Mouse (Mus musculus) intestine, embryonic 15.5 days (tissue): ENCODE data around the gene Cdh5. TPM values are rescaled to one million over a fixed set of nuclear protein-coding genes. Genes with fewer than 3 reads are reported as not detected.
A peak's percentile ranks its signal among the peaks of the same experiment; 100 is the strongest.

ENCODE experiments used
- ATAC-seq: fragments of 200-750 bp; cut with Nextera tagmentation; 2 replicates; pipeline ENCODE4 v1.8.0; 2017; ENCODE audit warnings: moderate TSS enrichment, moderate library complexity
- H3K27ac ChIP-seq: fragments of 300-500 bp; sonication (generic); 2 replicates; pipeline ENCODE4 v1.5.1; 2015; ENCODE audit warnings: mild to moderate bottlenecking, inconsistent platforms
- H3K27me3 ChIP-seq: fragments of 300-500 bp; sonication (generic); replicated peaks from 2 replicates; pipeline ENCODE4 v1.6.1; 2015; ENCODE audit warnings: inconsistent platforms
- H3K36me3 ChIP-seq: fragments of 300-500 bp; sonication (generic); 2 replicates; pipeline ENCODE4 v1.6.1; 2015; ENCODE audit warnings: inconsistent platforms
- H3K4me1 ChIP-seq: fragments of 300-500 bp; sonication (generic); replicated peaks from 2 replicates; pipeline ENCODE4 v1.6.1; 2015; ENCODE audit warnings: inconsistent platforms
- H3K4me2 ChIP-seq: fragments of 300-500 bp; sonication (generic); replicated peaks from 2 replicates; pipeline ENCODE4 v1.6.1; 2015; ENCODE audit warnings: mild to moderate bottlenecking, inconsistent platforms
- H3K4me3 ChIP-seq: fragments of 300-500 bp; sonication (generic); replicated peaks from 2 replicates; pipeline ENCODE4 v1.5.1; 2015; ENCODE audit warnings: inconsistent platforms
- H3K9ac ChIP-seq: fragments of 300-500 bp; sonication (generic); 2 replicates; pipeline ENCODE4 v1.6.1; 2015; ENCODE audit warnings: inconsistent platforms
- H3K9me3 ChIP-seq: fragments of 300-500 bp; sonication (generic); 2 replicates; pipeline ENCODE4 v1.6.1; 2016; ENCODE audit warnings: inconsistent platforms
- WGBS: fragments of 180-500 bp; shearing (Covaris S2); methylation state at CpG from one replicate; pipeline ENCODE4 v1.1.7; 2015; 5-methylcytosine and 5-hydroxymethylcytosine counted together
- polyA plus RNA-seq: library from polyadenylated mRNA; unstranded; fragments of >200 nt; fragmentation: Nextera tagmentation; extraction: Ambion mirVana; gene quantifications from 2 replicates; pipeline ENCODE4 v1.2.1, GENCODE M21; 2015

Cdh5 gene
- polyA plus RNA-seq, 1 experiment from 2014 or later: 25.3 TPM

- H3K9ac ChIP-seq: no peak overlapping the region
- WGBS: 76% methylated on average over 5 of the region's 5 CpGs
- no peaks in the 10 kb centered on the region for H3K9me3 ChIP-seq
- H3K27me3 ChIP-seq: no peaks in the 10 kb centered on the region
- H3K4me2 ChIP-seq: no peak overlapping the region
- no peak overlapping the region for H3K27ac ChIP-seq
- no peak overlapping the region for H3K4me3 ChIP-seq
- no peaks in the 10 kb centered on the region for H3K36me3 ChIP-seq
- no peaks in the 10 kb centered on the region for H3K4me1 ChIP-seq
- no peak for ATAC-seq
Measured at GRCm38 (mm10) chr8:104124534-104124933, 23.1 kb downstream of the Cdh5 start.

- H3K27me3 ChIP-seq: no peaks in the 10 kb centered on the region
- H3K27ac ChIP-seq: no peak overlapping the region
- no peak overlapping the region for H3K4me3 ChIP-seq
- no peaks in the 10 kb centered on the region for H3K4me1 ChIP-seq
- H3K9me3 ChIP-seq: no peaks in the 10 kb centered on the region
- 65% methylated on average over 4 of the region's 4 CpGs for WGBS
- no peak overlapping the region for H3K9ac ChIP-seq
- no peak for ATAC-seq
- H3K4me2 ChIP-seq: no peak overlapping the region
- no peaks in the 10 kb centered on the region for H3K36me3 ChIP-seq
Measured at GRCm38 (mm10) chr8:104127160-104127883, 25.9 kb downstream of the Cdh5 start.

GRCm38 (mm10) chr8:104130916-104131315 lies 29.5 kb downstream of the Cdh5 start:
- no peak overlapping the region for H3K4me3 ChIP-seq
- H3K36me3 ChIP-seq: no peaks in the 10 kb centered on the region
- ATAC-seq: no peak
- H3K27me3 ChIP-seq: no peaks in the 10 kb centered on the region
- no peaks in the 10 kb centered on the region for H3K9me3 ChIP-seq
- WGBS: 93% methylated on average over 9 of the region's 9 CpGs
- H3K4me1 ChIP-seq: no peaks in the 10 kb centered on the region
- no peak overlapping the region for H3K9ac ChIP-seq
- no peak overlapping the region for H3K4me2 ChIP-seq
- no peak overlapping the region for H3K27ac ChIP-seq

GRCm38 (mm10) chr8:104131414-104131975 lies 30.1 kb downstream of the Cdh5 start:
- Histone ChIP-seq H3K4me1 (no peaks in the 10 kb centered on the region), H3K4me3 (no peak overlapping the region), H3K9me3 (no peaks in the 10 kb centered on the region), H3K36me3 (no peaks in the 10 kb centered on the region), H3K9ac (no peak overlapping the region), H3K27ac (no peak overlapping the region), H3K27me3 (no peaks in the 10 kb centered on the region), H3K4me2 (no peak overlapping the region)
- WGBS: 76% methylated on average over 7 of the region's 7 CpGs
- no peak for ATAC-seq

- H3K36me3 ChIP-seq: no peaks in the 10 kb centered on the region
- 92% methylated on average over 8 of the region's 8 CpGs for WGBS
- no peak overlapping the region for H3K4me2 ChIP-seq
- H3K27me3 ChIP-seq: no peaks in the 10 kb centered on the region
- no peaks in the 10 kb centered on the region for H3K9me3 ChIP-seq
- ATAC-seq: no peak
- H3K4me3 ChIP-seq: no peak overlapping the region
- no peak overlapping the region for H3K9ac ChIP-seq
- no peak overlapping the region for H3K27ac ChIP-seq
- H3K4me1 ChIP-seq: no peaks in the 10 kb centered on the region
Measured at GRCm38 (mm10) chr8:104134521-104134920, 33.1 kb downstream of the Cdh5 start.

GRCm38 (mm10) chr8:104136277-104136676 lies 34.9 kb downstream of the Cdh5 start:
- Histone ChIP-seq H3K9me3 (no peaks in the 10 kb centered on the region), H3K36me3 (no peaks in the 10 kb centered on the region), H3K4me2 (no peak overlapping the region), H3K4me1 (no peaks in the 10 kb centered on the region), H3K9ac (no peak overlapping the region), H3K27ac (no peak overlapping the region), H3K27me3 (no peaks in the 10 kb centered on the region), H3K4me3 (no peak overlapping the region)
- ATAC-seq: no peak
- 90% methylated on average over 3 of the region's 3 CpGs for WGBS

- Histone ChIP-seq H3K27me3 (no peaks in the 10 kb centered on the region), H3K4me1 (no peaks in the 10 kb centered on the region), H3K36me3 (no peaks in the 10 kb centered on the region), H3K9ac (no peak overlapping the region), H3K4me3 (no peak overlapping the region), H3K4me2 (no peak overlapping the region), H3K27ac (no peak overlapping the region), H3K9me3 (no peaks in the 10 kb centered on the region)
- ATAC-seq: no peak
- WGBS: 83% methylated on average over 5 of the region's 5 CpGs
Measured at GRCm38 (mm10) chr8:104137636-104138035, 36.2 kb downstream of the Cdh5 start.

- Histone ChIP-seq H3K4me1 (no peaks in the 10 kb centered on the region), H3K4me3 (no peak overlapping the region), H3K9ac (no peak overlapping the region), H3K27me3 (no peaks in the 10 kb centered on the region), H3K9me3 (no peaks in the 10 kb centered on the region), H3K36me3 (no peaks in the 10 kb centered on the region), H3K4me2 (no peak overlapping the region), H3K27ac (no peak overlapping the region)
- 87% methylated on average over 13 of the region's 13 CpGs for WGBS
- ATAC-seq: no peak
Measured at GRCm38 (mm10) chr8:104140611-104141010, 39.2 kb downstream of the Cdh5 start.

GRCm38 (mm10) chr8:104142415-104142814 lies 41.0 kb downstream of the Cdh5 start:
- no peak overlapping the region for H3K9ac ChIP-seq
- no peak overlapping the region for H3K4me3 ChIP-seq
- no peaks in the 10 kb centered on the region for H3K4me1 ChIP-seq
- H3K27me3 ChIP-seq: no peaks in the 10 kb centered on the region
- WGBS: 89% methylated on average over 25 of the region's 25 CpGs
- no peak overlapping the region for H3K4me2 ChIP-seq
- no peak overlapping the region for H3K27ac ChIP-seq
- no peaks in the 10 kb centered on the region for H3K36me3 ChIP-seq
- no peak for ATAC-seq
- H3K9me3 ChIP-seq: no peaks in the 10 kb centered on the region

- Histone ChIP-seq H3K36me3 (no peaks in the 10 kb centered on the region), H3K9ac (no peak overlapping the region), H3K27me3 (no peaks in the 10 kb centered on the region), H3K4me2 (no peak overlapping the region), H3K4me1 (no peaks in the 10 kb centered on the region), H3K27ac (no peak overlapping the region), H3K4me3 (no peak overlapping the region), H3K9me3 (no peaks in the 10 kb centered on the region)
- WGBS: 65% methylated on average over 4 of the region's 4 CpGs
- ATAC-seq: no peak
Measured at GRCm38 (mm10) chr8:104143379-104143778, 42.0 kb downstream of the Cdh5 start.

- H3K4me3 ChIP-seq: no peak overlapping the region
- H3K4me1 ChIP-seq: no peaks in the 10 kb centered on the region
- no peak overlapping the region for H3K9ac ChIP-seq
- 75% methylated on average over 13 of the region's 13 CpGs for WGBS
- no peaks in the 10 kb centered on the region for H3K36me3 ChIP-seq
- H3K9me3 ChIP-seq: no peaks in the 10 kb centered on the region
- no peaks in the 10 kb centered on the region for H3K27me3 ChIP-seq
- no peak for ATAC-seq
- H3K27ac ChIP-seq: no peak overlapping the region
- no peak overlapping the region for H3K4me2 ChIP-seq
Measured at GRCm38 (mm10) chr8:104144434-104145216, 43.2 kb downstream of the Cdh5 start.

GRCm38 (mm10) chr8:104145981-104146689 lies 44.7 kb downstream of the Cdh5 start:
- no peak overlapping the region for H3K4me2 ChIP-seq
- ATAC-seq: peak; percentile 87
- no peak overlapping the region for H3K27ac ChIP-seq

More at GRCm38 (mm10) chr8:104145981-104146689, 44.7 kb downstream of the Cdh5 start:
- Histone ChIP-seq H3K4me1 (no peaks in the 10 kb centered on the region), H3K9ac (no peak overlapping the region), H3K36me3 (no peaks in the 10 kb centered on the region), H3K9me3 (no peaks in the 10 kb centered on the region), H3K4me3 (no peak overlapping the region), H3K27me3 (no peaks in the 10 kb centered on the region)
- WGBS: 34% methylated on average over 15 of the region's 15 CpGs
